Mouse (Mus musculus) cerebellum, postnatal 36 days (tissue): ENCODE measurements around the gene St3gal4.
A peak's percentile ranks its signal among the peaks of the same experiment; 100 is the strongest.

ENCODE experiments used
- DNase-seq, 2 experiments: peaks; one replicate each; pipeline ENCODE4 v3.0.0; 2021 to 2022; ENCODE audit warnings: mixed read lengths in 2 of 2

Gene St3gal4

DNA sequence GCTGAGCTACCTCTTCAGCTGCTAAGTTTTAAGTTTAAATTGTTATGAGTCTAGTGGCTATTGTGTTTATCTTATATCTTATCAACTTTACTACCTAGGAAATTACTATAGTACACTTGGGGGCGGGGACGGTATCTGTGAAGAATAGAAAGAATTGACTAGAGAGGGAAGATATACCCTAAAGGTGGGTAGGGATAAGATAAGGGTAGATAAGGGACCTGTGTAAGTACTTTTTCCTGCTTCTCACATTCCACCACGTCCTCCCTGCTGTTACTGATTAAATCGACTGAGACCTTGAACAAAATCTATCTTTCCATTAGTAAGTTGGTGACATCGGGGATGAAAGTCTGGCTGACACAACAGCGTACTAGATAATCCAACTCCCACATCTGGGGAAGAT lies 70.6 kb downstream of the St3gal4 start:
- no peak for DNase-seq

DNA sequence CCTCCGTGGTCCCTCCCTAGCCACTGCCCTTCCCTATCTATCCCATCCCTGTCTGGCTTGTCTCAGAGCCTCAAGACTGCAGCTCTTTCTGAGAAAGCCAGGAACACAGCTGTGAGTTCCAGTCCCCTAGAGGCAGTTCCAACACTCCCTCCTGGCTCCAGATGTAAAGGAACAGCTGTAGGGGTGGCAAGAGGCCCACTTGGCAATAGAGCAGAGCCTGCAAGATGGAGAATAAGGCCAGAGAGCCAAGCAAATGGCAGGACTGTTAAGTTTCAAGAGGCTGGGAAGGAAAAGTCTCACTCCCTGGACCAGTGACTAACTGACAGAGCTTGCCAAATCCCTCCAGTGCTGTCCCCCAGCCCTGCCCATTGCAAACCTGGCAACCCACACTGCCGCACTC lies 73.3 kb downstream of the St3gal4 start:
- DNase-seq = no peak

DNA sequence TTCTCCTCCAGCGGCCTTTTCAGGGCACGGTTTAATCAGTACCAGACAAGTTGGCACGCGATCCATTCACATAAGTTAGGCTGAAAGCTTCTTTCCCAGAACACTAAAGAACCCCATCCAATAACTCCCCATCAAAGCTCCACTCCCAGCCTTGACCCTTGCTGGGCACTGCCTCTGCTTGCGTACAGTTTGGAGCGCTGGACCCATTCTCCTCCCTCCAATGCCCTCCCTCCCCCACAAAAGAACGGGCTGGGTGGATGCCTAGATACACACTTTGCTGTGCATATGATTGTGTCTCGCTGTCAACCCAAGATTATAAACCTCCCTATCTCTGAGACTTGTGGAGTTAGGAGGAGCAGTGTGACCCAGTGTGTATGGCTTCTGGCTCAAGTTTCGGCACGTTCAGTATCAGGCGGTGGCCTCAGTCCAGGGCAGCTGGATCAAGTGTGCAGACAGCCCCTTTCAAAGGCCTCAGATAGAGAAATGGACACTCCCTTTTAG lies 74.0 kb downstream of the St3gal4 start:
- no peak for DNase-seq

DNA sequence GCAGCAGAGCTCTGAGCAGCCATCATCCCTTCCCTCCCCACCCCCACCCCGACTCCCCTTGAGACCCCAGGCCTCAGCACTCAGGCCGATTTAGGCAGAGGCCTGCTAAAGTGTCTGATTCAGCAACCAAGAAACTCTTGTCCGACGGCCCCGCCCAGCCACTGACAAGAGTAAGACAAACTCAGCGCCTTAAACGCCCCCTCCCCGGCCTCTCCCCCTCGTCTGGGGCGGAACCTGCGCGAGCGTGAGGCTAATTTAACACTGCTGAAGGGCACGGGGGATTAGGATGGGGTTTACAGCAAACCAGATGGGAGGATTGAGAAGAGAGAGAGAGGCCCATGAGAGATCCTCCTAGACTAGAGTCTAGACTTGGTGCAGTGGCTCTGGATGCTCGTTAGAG lies 74.6 kb downstream of the St3gal4 start:
- DNase-seq = no peak

DNA sequence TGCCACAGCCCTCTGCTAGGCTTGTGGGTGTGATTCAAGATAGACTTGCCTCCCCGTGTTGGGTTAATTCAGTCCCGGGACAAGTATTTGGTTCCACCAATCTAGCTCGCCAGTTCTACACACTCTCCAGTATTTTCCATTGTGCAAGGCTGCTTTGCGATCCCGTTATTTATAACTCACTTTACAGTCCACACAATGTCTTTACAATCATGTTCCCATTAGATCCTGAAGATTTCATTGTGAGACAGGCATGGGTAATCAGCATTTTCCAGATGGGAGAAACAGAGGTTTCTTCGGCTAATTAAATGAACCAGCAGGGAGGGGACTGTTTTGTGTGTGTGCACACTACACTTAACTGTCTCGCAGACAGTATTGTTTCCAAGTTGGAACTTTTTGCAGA lies 75.4 kb downstream of the St3gal4 start:
- DNase-seq = no peak

DNA sequence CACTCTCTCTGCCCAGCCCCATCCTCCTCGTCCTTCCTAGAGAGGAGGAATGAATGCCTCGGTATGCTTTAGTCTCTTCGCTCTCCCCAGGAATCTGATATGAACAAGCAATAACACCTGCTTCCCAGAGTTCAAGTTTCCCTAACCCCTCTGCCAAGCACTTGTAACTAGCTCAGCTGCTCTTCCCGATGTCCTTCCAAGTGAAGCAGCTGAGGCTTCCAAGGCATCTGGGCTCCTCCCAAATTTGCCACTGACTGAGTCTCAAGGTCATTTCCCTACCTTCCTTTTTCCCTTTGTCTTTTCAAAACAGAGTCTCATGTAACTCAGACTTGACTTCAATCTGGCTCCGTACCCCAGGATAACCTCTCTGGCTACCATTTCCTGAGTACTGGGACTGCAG lies 77.6 kb downstream of the St3gal4 start:
- no peak for DNase-seq

DNA sequence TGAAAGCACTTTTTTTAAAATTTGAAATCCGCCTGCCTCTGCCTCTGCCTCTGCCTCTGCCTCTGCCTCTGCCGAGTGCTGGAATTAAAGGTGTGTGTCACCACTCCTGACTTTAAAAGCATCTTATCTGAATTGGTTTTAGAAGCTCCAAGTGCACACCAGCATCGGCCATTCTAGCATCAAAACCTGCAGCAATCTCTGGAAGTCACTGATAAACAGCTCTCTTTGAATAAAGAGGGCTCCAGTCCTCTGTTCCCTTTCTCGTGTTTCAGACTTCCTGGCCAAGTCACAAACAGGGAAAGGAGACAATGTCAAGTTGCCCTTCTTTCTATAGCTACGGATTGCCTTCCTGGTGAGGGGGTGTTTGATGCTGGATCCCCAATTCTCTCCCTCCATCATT lies 79.2 kb downstream of the St3gal4 start:
- DNase-seq = no peak

DNA sequence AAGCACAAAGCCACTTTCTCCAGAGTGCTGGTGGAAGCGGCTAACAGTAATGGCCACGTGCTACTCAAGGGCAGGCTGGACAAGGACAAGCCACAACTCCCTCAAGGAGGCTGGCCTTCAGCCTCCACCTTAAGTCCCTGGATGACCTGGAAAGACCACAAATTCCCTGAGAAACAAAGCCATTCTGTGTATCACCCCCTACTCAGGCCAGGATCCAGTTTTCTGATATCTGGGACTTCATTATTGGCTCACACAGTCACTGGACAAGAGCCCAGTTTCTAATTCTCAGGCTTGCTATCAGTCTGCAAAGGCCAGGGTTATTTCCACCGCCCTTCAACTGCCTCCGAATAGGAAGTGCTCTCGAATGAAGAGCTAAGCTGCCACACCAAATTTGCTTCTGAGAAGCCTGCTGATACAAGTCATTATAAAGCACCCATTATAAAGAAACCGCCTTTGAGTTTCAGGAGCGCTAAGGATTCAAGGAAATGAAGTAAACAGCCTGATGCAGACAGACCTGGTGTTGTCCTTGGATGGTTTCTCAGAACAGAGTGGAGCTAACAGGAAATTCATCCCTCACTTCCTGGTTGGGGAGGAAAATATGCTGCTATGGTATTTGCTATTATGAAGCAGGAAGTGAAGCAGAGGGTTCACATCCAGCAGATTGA lies 80.0 kb downstream of the St3gal4 start:
- no peak for DNase-seq

DNA sequence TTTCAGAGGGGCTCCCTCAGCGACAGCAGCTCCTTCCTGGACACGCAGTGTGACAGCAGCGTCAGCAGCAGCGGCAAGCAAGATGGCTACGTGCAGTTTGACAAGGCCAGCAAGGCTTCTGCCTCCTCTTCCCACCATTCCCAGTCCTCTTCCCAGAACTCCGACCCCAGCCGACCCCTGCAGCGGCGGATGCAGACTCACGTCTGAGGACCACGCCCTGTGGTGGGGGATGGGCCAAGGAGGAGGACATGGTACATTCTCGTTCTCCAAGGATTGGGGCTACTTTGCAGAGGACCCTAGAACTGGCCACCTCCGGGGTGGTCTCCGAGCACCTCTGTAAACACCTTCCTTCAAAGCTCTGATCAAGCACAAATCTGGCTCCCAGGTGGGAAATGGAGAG lies 84.0 kb downstream of the St3gal4 start:
- DNase-seq = peak in 1 of 2 experiments; percentile 14

DNA sequence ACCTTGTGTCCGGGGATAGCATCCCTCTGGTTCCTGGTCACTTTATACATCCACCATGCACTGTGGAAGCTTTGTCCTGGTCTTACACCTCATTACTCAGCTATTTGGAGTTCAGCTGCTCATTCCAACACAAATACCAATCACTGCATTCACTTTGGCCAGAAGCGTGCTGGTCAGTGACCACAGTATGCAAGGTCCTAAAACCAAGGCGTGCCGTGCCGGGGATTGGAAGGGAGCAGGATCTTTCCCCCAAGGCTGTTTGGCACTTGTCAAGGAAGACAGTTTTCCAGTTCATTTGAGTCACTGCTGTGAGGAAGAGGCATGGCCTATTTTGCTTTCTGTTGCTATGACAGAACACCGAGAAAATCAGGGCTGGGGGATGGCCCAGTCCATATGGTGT lies 86.6 kb downstream of the St3gal4 start:
- DNase-seq = no peak

DNA sequence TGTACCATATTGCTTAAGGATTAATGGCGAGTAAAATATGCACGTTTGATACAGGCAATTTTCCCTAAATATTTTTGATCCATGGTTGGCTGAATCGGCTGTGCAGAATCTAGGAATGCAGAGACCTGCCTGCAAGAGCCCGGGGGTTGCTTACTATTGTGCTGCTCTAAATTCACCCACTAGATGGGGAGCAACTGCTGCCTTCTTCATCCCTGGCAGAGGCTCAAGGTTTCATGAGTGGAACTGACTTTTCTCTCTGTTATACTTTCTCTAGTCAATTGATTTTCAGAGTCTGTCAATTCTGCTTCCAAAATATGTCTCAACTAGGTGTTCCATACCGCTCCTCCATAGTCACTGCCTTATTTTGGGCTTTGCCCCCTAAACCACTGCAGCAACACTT lies 88.2 kb downstream of the St3gal4 start:
- DNase-seq = no peak

DNA sequence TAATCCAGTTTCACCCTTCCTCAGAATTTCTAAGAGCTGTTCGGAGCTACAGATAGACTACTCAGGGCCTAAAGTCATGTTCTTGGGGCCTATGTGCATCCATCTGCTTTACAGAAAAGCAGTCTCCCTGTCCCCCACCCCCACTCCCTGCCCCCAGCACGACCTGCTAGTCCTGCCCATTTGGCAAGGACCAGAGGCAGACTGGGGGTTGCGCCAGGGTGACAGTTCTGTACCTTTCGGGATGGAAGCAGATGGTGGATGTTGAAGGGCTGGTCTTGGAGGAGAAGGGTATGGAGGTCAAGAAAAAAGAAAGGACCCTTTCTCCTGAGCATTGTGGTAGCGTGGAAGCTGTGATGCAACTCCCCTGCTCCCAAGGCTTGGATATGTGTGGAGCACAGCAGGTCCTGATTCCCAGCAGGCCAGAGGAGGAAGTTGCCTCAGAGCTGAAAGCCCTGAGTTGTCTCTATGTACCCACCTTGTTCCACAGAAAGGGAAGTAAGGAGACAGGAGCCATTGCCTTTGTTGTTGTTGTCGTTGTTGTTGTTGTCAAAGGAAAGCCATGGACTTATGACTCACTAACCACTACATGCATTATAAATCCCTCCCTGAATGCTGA lies 91.6 kb downstream of the St3gal4 start:
- DNase-seq = no peak

DNA sequence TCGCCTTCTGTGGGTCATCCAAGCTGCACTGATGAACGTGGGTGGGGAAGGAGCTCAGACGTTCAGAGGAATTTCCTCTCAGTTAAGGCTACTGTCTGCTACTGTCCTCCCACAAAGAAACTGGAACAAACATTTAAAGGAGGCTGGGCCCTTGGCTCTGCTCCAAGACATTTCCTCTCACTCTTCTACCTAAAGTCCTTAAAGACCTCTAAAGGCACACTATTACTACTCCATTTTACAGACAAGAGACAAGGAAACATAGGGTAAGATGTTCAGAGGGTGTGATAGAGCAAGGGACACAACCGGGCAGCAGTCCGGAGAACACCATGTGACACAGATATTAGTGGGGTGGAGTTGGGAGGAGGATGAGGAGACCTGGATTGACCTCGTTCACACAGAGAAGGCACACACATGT lies 92.2 kb downstream of the St3gal4 start:
- no peak for DNase-seq

DNA sequence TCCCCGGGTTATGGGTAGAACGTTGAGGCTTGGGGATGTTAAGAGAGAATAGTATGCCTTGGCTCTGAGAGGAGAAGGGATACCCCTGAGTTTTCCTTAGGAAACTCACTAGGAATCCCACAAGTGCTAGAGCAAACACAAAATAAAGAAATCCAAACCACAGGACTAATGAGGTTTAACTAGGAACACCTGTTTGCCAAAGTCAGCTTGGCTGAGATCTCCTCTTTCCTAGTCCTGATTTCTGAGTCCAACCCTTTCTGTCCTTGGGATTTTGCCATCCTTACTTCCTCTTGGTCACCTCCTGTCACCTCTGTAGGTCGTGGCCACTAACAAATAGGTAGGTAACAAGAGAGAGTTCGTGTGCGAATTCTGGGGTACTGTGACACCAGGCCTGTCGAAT lies 92.8 kb downstream of the St3gal4 start:
- DNase-seq = no peak

DNA sequence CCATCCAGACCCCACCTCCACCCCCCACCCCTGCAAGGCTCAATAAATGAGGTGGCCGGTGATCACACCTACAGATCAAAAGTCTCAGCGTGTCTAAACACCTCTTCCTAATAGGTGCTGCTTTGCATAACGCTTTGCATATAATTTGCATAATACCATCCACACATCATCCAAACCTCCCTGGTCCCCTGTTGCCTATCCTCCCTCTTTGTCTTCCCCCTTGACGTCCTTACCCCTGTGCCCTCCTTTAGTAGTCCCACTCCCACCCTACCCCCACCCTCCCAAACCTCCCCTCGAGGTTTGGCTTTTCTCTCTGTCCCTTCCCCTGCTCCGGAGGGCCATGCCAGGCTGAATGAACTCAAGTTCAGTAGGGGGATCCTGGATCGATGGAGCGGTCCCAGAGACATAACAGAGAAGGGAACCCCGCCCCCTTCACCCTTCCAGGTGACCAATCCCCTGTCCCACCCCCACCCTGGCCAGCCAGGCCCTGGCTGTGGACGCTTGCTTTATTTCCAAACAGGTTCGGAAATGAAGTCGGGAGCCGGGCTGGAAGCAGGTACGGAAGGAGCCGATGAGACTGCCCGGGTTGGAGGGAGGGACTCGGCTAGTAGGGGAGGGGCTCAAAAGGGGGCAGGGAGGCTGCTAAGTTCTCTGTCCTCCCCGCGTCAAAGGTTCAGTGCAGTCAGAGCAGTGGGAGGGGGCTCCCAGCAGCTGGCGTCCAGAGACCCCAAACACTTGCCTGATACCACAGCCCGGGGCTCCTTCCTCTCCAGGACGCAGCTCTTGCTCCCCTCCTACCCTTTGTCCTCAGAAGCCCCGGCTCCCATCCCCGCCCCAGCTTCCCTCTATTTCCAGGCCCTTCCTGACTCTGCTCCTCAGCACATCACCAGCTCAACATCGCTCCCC lies 94.2 kb downstream of the St3gal4 start:
- DNase-seq = no peak

DNA sequence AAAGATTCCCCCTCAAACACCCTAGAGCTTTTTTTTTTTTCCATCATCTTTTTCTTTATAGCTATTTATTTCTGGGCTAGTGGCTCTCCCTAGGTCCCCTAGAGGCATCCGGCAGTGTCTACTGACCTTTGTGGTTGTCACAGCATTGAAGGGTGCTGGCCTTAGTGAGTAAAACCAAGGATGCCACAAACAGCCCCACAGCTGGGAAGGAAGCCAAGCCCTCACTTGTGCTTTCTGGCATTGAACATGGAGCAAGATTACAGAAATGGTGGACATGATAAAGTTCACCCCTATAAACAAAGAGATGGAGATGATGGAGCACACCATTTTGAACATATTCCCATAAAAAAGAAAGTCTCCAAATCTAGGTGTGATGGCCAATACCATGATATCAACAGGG lies 97.3 kb downstream of the St3gal4 start:
- no peak for DNase-seq

DNA sequence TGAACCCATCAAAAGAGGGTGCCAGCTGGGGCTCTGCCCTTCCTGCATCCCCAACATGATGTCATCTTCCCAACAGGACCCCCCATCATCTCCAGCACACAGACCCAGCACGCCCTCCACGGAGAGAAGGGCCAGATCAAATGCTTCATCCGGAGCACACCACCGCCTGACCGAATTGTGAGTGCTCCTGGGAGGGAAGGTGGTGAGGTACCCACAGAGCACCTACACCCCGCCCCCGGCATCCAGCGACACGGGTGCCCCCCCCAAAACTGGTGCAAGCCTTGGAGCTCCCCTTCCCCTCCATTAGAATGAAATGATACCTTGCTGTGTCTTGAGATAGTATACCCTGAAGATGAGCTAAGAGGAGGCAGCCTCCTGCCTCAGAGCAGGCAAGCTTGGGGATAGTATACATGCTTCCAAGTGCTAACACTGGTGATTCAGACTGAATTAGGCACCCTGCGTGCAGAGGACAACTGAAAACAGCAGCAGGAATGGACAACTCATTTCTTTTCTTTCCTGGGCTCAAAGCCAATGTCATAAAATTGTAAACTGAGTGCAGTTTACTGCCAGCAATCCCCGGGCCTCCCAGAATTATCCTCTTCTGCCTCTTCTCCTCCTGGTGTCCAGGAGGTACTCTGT lies 98.9 kb downstream of the St3gal4 start:
- DNase-seq = no peak

DNA sequence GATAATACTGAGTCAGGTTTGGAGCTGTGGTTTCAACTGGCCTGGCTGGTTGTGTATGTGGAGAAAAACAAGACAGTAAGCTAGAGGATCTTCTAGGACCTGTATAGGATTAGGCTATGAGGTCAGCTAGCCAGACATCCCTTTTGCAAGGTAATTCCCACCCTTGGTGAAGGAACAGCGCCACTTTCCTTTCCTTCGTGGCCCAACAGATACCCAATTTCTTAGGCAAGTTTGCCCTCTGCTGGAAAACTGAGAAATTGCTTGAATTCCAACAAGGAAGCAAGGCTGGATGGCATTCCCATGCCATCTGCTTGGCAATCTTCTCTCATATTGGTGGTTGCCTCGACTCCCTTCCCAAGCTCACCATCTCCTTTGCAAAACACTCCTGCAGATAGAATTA lies 99.7 kb downstream of the St3gal4 start:
- DNase-seq = peak; percentile 65 to 89

DNA sequence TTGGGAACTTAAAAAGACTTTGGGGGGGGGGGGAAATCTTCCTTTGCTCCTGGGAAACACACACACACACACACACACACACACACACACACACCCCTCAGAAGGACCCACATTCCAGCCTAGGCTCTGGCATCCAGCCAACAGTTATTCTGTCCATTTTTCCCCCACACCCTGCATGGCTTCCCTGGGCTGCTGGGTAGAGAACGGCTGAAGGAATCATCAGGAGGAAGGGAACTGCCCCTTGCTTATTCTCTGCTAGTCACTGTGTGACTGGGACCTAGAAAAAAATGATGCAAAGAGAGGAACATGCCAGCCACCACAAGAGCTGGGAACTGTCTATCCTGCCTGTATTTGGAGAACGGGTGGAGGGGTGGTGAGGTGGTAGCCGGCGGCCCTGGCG lies 101.0 kb downstream of the St3gal4 start:
- DNase-seq = no peak

DNA sequence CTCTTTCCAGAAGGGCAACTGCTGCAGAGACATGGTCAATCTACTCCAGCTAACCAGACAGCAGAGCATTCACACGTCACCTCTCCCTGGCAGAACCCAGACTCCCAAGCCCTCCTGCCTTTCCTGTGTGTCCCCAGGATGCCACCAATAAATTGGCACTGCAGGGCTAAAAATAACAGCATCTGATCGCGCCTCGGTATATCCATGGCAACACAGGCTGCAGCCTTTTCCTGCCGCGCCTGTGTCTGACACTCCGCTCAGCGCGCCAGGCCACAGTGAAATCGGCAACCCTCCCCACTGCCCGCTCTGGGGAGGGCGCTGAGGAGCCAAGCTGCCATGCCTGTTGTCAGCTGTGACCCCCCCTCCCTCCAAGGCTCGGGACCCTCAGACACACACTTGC lies 101.5 kb downstream of the St3gal4 start:
- DNase-seq = peak; percentile 46

DNA sequence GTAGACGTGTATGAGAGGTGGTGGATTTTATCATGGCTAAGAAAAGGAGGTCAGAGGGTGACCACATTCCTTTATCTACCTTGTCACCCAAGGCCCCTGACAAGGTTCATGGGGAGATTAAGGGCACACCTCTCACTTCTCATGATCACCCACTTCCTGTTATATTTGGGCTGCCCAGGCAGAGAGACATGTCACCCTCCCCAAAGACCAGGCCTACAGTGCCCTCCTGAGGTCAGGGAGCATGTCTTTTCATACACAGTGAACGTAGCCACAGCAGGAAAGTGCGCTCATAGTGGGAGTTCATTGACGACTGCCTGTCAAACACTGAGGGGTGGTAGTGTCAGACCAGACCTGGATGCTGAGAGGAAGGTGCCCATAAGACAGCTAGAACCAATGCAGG lies 102.3 kb downstream of the St3gal4 start:
- DNase-seq = peak; percentile 53 to 56

DNA sequence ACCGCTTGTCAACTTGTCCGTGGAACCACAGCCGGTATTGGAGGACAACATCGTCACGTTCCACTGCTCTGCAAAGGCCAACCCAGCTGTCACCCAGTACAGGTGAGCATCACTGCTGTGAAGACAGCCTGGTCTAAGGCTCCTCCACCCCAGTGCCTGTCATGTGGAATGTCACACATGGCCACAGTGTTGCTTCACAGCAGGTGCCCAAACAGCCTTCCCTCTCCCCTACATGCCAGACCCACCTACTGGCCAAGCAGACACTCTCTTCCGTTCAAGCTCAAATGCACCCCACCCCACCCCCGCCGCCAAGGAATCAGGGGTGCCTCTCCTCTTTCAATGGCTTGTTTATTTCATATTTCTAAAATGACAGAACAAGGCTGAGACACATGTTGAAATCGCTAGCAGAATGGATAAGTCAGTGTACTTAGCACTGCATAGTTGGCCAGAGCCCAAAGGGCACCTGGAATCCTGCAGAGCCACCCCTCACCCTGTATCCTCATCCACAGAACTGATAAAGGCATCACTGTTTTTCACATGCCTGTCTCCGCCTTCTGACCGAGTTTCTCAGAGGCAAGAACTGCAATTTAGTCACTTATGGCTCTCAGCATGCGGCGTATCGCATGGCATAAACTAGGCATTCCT lies 111.2 kb downstream of the St3gal4 start:
- no peak for DNase-seq

DNA sequence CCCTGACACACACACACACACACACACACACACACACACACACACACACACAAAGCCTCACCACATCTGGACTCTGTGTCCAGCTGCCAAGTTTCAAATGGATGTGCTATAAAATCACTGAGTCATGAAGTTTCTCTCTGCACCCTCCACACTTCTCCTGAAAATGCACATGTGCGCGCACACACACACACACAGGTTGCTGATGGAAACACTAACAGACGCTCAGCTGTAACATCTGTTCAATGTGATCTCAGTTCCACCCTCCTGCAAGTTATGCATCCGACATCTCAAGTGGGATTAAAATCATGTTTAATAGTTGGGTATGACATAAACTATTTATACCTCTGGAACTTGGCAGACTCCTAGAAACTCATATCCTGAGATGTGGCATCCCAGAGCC lies 115.0 kb downstream of the St3gal4 start:
- no peak for DNase-seq
